12 mouse cellular contexts compared by ENCODE assay signal in the genomic region with DNA sequence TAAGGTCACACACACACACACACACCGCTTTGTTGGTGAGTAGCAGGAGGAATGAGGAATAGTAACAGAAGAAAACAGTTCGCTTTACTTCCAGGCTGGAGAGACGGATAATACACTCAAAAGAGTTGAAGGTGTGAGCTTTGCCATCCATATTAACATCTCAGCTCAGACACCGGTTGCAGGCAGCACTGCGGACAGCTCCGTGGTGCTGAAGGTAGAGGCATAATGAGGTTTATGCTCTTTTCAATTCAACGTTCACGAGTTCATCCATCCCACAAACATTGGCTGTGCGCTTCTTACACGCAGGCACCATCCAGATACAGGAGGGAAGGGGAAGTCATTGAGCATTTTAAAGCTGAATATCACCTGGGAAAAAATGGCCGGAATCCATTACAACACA. TPM values are rescaled to one million over a fixed set of nuclear protein-coding genes. Genes with fewer than 3 reads are reported as not detected.
DNase-seq lines count a peak whose midpoint lies in the region; ATAC-seq and TF ChIP-seq lines count a peak whose summit lies in the region.
"Had no signal": no experiment of that assay in that cellular context is flagged by ENCODE, and none has a peak within 500 bp of the region (broad histone marks: within the 10 kb centered on the region; RNA-seq: fewer than 3 reads in every experiment).

No protein-coding gene starts in this region.

- no peaks in the 10 kb centered on the region for H3K79me2 ChIP-seq in CH12.LX (replicated peaks; ENCODE audit: control insufficient read depth, extremely low read depth, insufficient read depth, poor library complexity, severe bottlenecking)

- peak; percentile 53 for DNase-seq in kidney, postnatal 10 days
- DNase-seq in CH12.LX (ENCODE audit: extremely low read depth) (peak; percentile 7), NIH3T3 (ENCODE audit: low read depth) (peak; percentile 73)
- peak; percentile 33 for DNase-seq in hindlimb bud, embryonic 11.5 days (ENCODE audit: extremely low spot score, low read depth, low spot score)
- DNase-seq in left cerebral cortex, postnatal 25 days (ENCODE audit: low spot score in 2 of 2), result no peak
- DNase-seq in layer of hippocampus, adult 9-10 months (ENCODE audit: low spot score), result no peak
- DNase-seq: cerebellum, adult 8-10 months; lung, postnatal 36 days; thymus, postnatal 36 days had no signal

- no peak for TF ChIP-seq POLR2A in CH12.LX (IDR thresholded peaks at IDR 0.05; ENCODE audit: low read depth, low read length)

- no peak overlapping the region for H3K27ac ChIP-seq in kidney, embryonic 15.5 days
- no peak overlapping the region for H3K27ac ChIP-seq in CH12.LX (ENCODE audit: insufficient read depth, low read depth)
- H3K27ac ChIP-seq: neural tube, embryonic 12.5 days had no signal

- intact Hi-C loops in left cerebral cortex, postnatal 25 days (cut with DNase I), result no loop called here

- in situ Hi-C loops in CH12.LX (cut with MboI; ENCODE audit: low pct_ligation_motif_present, low pct_unique_long_range_greater_than_20kb, low sequenced_read_pairs), result no loop called here

- WGBS in kidney, embryonic 15.5 days, result 29% methylated on average over 11 of the region's 11 CpGs

- 0 out of 2 replicates have a peak, but pooled peaks cover 1% of the 10 kb centered on the region for H3K27me3 ChIP-seq in kidney, embryonic 15.5 days
- peaks cover 83% of the 10 kb centered on the region for H3K27me3 ChIP-seq in CH12.LX (replicated peaks)
- H3K27me3 ChIP-seq: neural tube, embryonic 12.5 days had no signal

- no peak overlapping the region for H3K9ac ChIP-seq in kidney, embryonic 15.5 days
- H3K9ac ChIP-seq in CH12.LX (ENCODE audit: insufficient read depth, low read depth), result no peak overlapping the region
- H3K9ac ChIP-seq: neural tube, embryonic 12.5 days had no signal

- dilution Hi-C loops in CH12.LX (cut with MboI; ENCODE audit: extremely low pct_ligation_motif_present, extremely low pct_unique_long_range_greater_than_20kb, low sequenced_read_pairs), result no loop called here

- no peaks in the 10 kb centered on the region for H3K9me3 ChIP-seq in kidney, embryonic 15.5 days (replicated peaks)
- no peaks in the 10 kb centered on the region for H3K9me3 ChIP-seq in CH12.LX (replicated peaks; ENCODE audit: low read length)
- H3K9me3 ChIP-seq: neural tube, embryonic 12.5 days had no signal

- no peaks in the 10 kb centered on the region for H3K36me3 ChIP-seq in kidney, embryonic 15.5 days
- no peaks in the 10 kb centered on the region for H3K36me3 ChIP-seq in CH12.LX (replicated peaks in 1 of 2; ENCODE audit: control insufficient read depth in 1 of 2, insufficient read depth in 1 of 2, low read length in 1 of 2)
- H3K36me3 ChIP-seq: neural tube, embryonic 12.5 days had no signal

- TF ChIP-seq EP300 in CH12.LX (IDR thresholded peaks at IDR 0.05; ENCODE audit: low read length), result no peak

- no peak for TF ChIP-seq CTCF in CH12.LX (conservative IDR thresholded peaks at IDR 0.05 in 1 of 2, IDR thresholded peaks at IDR 0.05 in 1 of 2; ENCODE audit: low read depth in 2 of 2, low read length in 2 of 2)

- H3K4me1 ChIP-seq in kidney, embryonic 15.5 days, result no peaks in the 10 kb centered on the region
- no peaks in the 10 kb centered on the region for H3K4me1 ChIP-seq in CH12.LX (ENCODE audit: control insufficient read depth in 1 of 2, insufficient read depth in 2 of 2)
- H3K4me1 ChIP-seq: neural tube, embryonic 12.5 days had no signal

- H3K4me2 ChIP-seq in kidney, embryonic 15.5 days, result no peak overlapping the region
- H3K4me2 ChIP-seq in CH12.LX (ENCODE audit: insufficient read depth, low read depth, poor library complexity, severe bottlenecking), result no peak overlapping the region
- H3K4me2 ChIP-seq: neural tube, embryonic 12.5 days had no signal

- ATAC-seq in kidney, embryonic 15.5 days (replicated peaks; ENCODE audit: low FRiP score), result no peak
- ATAC-seq: intestine, embryonic 16.5 days had no signal

- TF ChIP-seq RAD21 in CH12.LX (IDR thresholded peaks at IDR 0.05; ENCODE audit: low read depth, low read length), result no peak

- H3K4me3 ChIP-seq in kidney, embryonic 15.5 days (replicated peaks), result no peak overlapping the region
- H3K4me3 ChIP-seq in CH12.LX (replicated peaks in 1 of 3; ENCODE audit: low read depth in 2 of 3, low read length in 2 of 3, poor library complexity in 1 of 3), result no peak overlapping the region
- H3K4me3 ChIP-seq: neural tube, embryonic 12.5 days had no signal

TF ChIP-seq in CH12.LX, 34 proteins besides CTCF, POLR2A, EP300 and RAD21:
- no peak for TF ChIP-seq RCOR1 (conservative IDR thresholded peaks at IDR 0.05; ENCODE audit: low read depth, low read length)
- TF ChIP-seq IRF4 (IDR thresholded peaks at IDR 0.05; ENCODE audit: low read depth, low read length), result no peak
- no peak for TF ChIP-seq HCFC1 (IDR thresholded peaks at IDR 0.05; ENCODE audit: low read depth, low read length)
- TF ChIP-seq NRF1 (IDR thresholded peaks at IDR 0.05; ENCODE audit: low read depth, low read length), result no peak
- no peak for TF ChIP-seq JUND (conservative IDR thresholded peaks at IDR 0.05; ENCODE audit: low read depth, low read length)
- no peak for TF ChIP-seq MEF2A (IDR thresholded peaks at IDR 0.05; ENCODE audit: borderline replicate concordance, low read depth, low read length)
- no peak for TF ChIP-seq MAZ (IDR thresholded peaks at IDR 0.05; ENCODE audit: low read depth, low read length)
- no peak for TF ChIP-seq KAT2A (IDR thresholded peaks at IDR 0.05; ENCODE audit: insufficient replicate concordance, low read length)
- TF ChIP-seq PAX5 (IDR thresholded peaks at IDR 0.05; ENCODE audit: low read length), result no peak
- no peak for TF ChIP-seq MYC (IDR thresholded peaks at IDR 0.05; ENCODE audit: low read depth, low read length)

RNA-seq across cellular contexts. Expression of gene Crtac1, which starts 41.2 kb away (rescaled TPM):
- polyA plus RNA-seq in kidney, embryonic 15.5 days (2015; fragmentation: Nextera tagmentation; extraction: Ambion mirVana), result 5.8 and 7.0 TPM in 2 replicates
- total RNA-seq in CH12.LX (2012; rRNA removed) (not detected in 2 replicates), CH12.LX (2014; rRNA removed) (not detected in 2 replicates)
- not detected in 2 replicates for polyA plus RNA-seq in CH12.LX (2012; ENCODE audit: insufficient read length, low read depth)
- total RNA-seq in left cerebral cortex, postnatal 25 days (2021), result 10 to 100 TPM; 59.1 to 72.7 TPM

RNA-seq across cellular contexts. Expression of gene R3hcc1l, which starts 45.7 kb away (rescaled TPM):
- 20.6 and 23.1 TPM in 2 replicates for polyA plus RNA-seq in kidney, embryonic 15.5 days (2015; fragmentation: Nextera tagmentation; extraction: Ambion mirVana)
- total RNA-seq in CH12.LX (2012; rRNA removed) (6.1 and 8.1 TPM in 2 replicates), CH12.LX (2014; rRNA removed) (10.7 and 15.6 TPM in 2 replicates)
- polyA plus RNA-seq in CH12.LX (2012; ENCODE audit: insufficient read length, low read depth), result 12.2 and 14.7 TPM in 2 replicates
- 10 to 100 TPM; 18.5 to 19.6 TPM for total RNA-seq in left cerebral cortex, postnatal 25 days (2021)

Comparison
In these comparisons a context has a peak if more than half of its experiments do, and no peak if none do; other contexts are left out.
1. DNase-seq: peak in kidney, postnatal 10 days (single experiment), CH12.LX (single experiment), NIH3T3 (single experiment) and hindlimb bud, embryonic 11.5 days (single experiment); none in left cerebral cortex, postnatal 25 days (0 of 2) and layer of hippocampus, adult 9-10 months (single experiment).
2. RNA of gene Crtac1, which starts 41.2 kb away (total RNA-seq): 59.1 to 72.7 TPM in left cerebral cortex, postnatal 25 days; not detected in CH12.LX; every median in the first group is over 10 times any median in the second.